Mouse (Mus musculus) erythroid progenitor cell, adult 5-6 weeks (primary cell): Measurements from ENCODE around the gene Cdc42se1. TPM values are rescaled to one million over a fixed set of nuclear protein-coding genes. Genes with fewer than 3 reads are reported as not detected.
A peak's percentile ranks its signal among the peaks of the same experiment; 100 is the strongest.

Experiments used
- ATAC-seq: replicated peaks from 2 replicates; pipeline ENCODE4 v1.8.0; 2016; ENCODE audit warnings: moderate number of reproducible peaks, mild to moderate bottlenecking, moderate TSS enrichment, inconsistent platforms; ENCODE audit not compliant: poor library complexity, low FRiP score, severe bottlenecking
- total RNA-seq, 2 experiments: library from RNA; stranded (forward) in 1 of 2; stranded (reverse) in 1 of 2; fragments of 150-400 nt in 1 of 2; fragments of 186-747, 209-891 nt in 1 of 2; gene quantifications; 2 replicates each; pipeline versions ENCODE4 v1.2.3 to v1.2.4; 2015 to 2017; ENCODE audit warnings: low replicate concordance in 2 of 2

Cdc42se1 gene
- total RNA-seq, 2 experiments from 2014 or later: 23.4 to 31.9 TPM

DNA sequence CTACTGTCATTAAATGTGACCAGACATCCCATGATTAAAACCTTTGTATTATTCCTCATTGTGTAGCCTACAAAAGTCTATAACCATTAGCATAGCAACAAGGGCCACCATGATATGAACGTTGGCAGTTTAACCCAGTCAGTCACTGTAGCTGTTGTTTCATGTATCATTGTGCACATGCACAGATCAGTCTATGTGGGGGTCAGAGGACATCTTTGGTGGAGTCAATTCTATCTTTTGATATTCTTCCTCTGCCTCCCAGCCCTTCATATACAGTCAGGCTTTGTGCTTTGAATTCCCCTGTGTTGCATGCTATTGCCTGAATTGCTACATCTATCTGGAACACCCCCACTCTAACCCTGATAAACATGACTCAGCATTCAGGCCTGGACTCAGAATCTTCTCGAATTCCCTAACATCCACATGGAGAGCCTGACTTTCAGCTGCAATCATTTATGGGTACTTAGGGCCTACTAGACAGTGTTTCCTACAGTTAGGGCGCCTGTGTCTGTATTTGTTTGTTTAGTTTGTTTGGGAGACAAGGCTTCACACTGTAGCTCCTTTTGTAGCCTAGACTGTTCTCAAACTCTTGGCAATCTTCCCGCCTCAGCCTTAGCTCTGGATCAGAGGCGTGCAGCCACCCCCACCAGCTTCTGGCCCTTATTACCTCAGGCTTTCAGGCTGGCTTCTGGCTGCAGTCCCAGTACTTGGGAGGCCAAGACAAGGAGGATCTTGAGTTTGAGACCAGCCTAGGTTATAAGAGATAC lies 18.1 kb downstream of the Cdc42se1 start:
- ATAC-seq: peak; percentile 88

DNA sequence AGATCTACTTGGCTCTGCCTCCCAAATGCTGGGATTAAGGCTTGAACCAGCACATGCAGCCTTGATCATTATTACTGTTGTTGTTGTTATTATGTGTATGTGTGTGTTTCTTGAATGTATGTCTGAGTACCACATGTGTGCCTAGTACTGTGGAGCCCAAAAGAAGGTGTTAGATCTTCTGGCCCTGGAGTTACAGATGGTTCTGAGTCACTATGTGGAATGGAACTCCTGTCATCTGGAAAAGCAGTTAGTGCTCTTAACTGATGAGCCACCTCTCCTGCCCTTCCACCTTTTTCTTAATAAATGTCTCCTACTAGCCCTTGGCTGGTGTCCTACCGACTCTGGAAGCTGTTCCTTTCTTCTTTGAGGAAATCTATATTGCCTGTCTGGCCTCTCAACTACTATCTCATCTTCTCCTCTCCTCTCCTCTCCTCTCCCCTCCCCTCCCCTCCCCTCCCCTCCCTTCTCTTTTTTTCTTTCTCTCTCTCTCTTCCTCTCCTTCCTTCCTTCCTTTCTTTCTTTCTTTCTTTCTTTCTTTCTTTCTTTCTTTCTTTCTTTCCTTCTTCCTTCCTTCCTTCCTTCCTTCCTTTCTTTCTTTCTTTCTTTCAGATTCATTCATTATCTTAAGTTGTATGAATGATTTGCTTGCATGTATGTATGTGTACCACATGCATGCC lies 19.3 kb downstream of the Cdc42se1 start:
- no peak for ATAC-seq

DNA sequence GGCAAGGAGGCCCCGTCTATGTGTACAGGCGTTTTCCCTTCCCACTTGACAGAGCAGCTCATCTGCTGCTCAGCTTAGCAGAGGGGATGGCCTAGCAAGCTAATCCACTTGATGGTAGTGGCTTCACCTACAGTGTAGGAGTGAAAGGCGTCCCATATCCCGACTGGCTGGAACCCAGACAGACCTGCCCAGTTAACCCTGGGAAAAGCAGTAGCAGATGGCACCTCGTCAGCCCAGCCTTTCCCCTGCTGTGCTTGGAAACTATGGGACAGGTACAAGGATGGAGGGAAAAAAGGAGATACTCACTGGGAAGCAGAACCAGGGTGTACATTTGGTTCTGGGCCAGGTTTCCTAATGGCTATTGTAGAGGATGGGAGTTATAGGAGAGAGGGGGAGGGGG lies 21.8 kb downstream of the Cdc42se1 start:
- no peak for ATAC-seq

DNA sequence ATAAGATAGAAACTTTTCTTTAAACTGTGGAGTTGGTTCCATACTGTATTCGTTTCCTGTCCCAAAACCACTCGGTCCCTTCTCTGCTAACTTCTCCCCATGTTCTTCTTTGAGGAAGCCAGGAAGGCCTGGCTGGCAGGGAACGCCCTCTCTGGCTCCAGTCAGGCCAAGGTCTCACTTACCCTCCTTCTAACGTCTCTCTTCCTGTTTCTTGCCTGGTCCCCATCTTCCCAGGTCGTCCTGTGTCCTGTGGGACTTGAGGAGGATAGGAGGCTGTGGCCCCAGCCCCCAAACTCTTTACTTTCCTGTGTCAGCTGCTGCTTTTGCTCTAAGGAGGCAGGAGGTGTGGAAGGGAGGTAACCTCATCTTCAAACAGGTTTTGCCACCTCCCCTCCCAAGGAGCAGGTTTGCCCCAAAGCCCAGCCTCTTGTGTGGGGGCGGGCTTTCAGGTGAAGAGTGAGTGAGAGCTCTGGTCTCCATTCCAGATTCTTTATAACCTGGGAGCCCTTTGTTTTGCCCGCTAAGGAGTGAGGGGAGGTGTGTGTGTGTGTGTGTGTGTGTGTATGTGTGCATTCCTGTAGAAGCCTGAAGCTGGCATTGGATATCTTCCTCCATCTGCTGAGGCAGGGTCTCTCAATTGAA lies 22.4 kb downstream of the Cdc42se1 start, which contains the start of gene Bnipl:
Gene Bnipl (minus strand): TSS at position 411 of the 642 bp plus-strand sequence.
- ATAC-seq: no peak

DNA sequence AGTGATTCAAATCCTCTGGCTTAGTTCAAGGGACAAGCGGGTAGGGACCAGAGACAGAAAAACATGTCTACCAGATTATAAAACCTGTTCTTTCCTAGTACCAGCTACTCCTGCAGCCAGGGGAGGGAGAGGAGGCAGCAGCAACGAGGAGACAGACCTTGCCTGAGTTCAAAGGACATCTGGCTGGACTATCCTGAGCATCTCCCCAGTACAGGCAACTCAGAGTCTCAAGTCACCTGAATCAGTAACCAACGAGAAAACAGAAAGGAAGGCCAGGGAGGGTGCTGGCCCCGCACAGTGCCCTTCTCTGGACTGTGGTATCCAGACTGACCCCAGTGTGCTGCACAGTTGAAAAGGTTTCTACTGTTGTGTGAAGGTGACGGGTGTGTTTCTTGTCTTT lies 28.4 kb downstream of the Cdc42se1 start:
- ATAC-seq: no peak

DNA sequence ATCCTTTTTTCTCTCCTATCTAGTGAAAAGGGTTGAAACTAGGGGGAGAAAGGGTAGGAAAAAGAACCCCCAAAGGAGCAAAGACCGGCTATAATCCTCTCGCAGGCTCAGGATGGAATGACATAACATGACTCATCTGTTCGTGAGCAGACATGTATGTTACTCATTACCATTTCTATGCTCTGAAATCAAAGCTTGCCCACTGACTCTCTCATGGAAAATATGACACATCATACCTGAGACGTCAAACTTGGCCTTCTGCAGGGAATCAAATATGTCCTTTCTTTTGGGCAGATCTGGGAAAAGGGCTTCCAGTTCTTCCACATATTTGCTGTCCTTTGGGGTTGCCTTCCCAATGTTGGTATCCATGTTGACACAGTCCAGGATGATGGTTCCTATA lies 33.4 kb downstream of the Cdc42se1 start:
- no peak for ATAC-seq

DNA sequence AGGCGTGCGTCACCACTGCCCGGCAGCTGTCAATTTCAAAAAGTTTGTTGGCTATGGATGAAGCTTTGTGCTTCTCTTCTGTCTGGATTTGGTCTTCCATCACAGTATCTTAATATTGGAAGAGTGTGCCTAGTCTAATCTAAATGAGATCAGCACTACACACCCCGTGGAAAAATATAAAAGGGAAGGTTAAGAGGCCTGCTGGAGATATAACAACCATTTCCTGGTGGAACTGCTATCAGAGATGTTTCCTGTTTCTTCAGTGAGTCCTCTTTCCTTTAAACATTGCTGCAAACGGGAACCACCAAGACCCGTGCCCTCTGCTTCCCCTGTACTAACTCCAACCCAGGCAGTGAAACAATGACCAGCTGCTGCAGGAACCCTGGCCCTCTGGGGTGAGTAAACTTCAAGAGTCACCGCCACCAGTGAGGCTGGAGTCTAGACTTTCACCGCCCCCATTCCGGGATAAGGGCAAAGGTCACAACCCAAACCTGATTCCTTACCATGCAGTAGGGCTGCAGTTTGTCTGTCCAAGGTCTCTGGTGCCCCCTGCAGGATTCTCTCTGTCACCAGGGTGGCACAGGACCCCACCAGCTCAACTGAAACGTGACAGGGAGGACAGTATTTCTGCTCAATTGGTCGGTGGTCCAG lies 34.7 kb downstream of the Cdc42se1 start:
- peak; percentile 89 for ATAC-seq

DNA sequence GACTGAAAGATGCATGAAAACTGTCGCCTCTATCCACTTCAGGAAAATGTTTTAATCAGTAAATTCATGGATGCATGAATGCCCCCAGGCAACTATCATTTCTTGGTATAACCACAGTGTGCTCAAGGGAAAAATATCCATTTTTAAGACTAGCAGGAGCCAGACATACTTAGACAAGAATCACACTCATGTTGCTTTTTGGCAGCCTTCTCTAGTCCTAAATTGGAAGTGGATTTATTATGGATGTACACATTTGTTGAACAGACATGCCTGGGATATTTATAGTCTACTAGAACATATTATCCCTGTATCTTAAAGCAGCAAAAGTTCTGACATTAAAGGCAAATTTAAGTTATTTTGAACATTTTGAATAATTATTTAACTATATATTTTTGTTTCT lies 36.2 kb downstream of the Cdc42se1 start:
- no peak for ATAC-seq

DNA sequence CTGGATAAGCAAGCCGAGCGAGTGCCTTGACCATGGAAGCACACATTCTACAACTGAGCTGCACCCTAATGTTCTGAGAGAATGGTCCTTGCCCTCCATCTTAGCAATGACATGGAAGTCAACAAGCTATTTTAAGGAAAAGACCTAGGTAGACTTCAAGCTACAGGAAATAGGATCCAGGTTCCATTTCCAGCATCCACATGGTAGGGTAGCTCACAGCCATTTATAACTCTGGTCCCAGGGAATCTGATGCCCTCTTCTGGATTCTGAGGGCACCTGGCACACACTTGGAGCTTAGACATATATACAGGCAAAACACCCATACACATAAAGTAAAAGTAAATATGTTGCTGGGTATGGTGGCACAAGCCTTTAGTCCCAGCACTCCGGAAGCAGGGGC lies 37.5 kb downstream of the Cdc42se1 start:
- ATAC-seq: no peak

DNA sequence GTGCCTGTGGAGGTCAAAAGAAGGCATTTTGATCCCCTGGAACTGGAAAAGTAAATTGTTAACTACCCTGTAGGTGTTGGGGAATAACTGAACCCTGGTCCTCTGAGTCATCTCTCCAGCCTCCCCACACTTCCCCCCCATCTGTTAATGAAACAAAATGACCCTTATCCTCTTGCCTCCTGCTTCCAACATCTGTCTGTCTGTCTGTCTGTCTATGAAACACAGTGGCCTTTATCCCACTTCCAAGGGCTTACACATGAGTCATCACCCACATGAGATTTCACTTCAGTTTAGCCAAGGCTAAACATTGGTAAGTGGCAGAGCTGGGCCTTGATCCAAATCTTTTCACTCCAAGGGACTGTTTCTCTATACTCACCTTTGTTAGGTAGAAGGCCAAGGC lies 39.3 kb downstream of the Cdc42se1 start:
- ATAC-seq: no peak

DNA sequence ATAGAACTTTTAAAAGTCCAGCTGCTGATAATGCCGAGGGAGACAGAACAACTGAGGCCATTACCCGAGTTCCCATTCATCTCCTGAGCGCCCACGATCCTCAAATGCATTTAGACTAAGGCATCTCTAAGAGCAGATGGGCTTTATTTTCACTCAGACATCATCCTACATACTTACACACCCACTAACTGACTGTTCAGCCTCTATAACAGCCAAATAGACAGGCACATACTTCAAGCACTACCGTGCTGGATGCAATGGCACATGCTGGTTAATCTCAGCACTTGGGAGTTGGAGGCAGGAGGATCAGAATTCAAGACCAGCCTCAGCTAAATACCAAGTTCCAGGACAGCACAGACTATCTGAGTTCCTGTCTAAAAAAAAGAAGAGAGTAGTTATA lies 41.3 kb downstream of the Cdc42se1 start:
- ATAC-seq: no peak

DNA sequence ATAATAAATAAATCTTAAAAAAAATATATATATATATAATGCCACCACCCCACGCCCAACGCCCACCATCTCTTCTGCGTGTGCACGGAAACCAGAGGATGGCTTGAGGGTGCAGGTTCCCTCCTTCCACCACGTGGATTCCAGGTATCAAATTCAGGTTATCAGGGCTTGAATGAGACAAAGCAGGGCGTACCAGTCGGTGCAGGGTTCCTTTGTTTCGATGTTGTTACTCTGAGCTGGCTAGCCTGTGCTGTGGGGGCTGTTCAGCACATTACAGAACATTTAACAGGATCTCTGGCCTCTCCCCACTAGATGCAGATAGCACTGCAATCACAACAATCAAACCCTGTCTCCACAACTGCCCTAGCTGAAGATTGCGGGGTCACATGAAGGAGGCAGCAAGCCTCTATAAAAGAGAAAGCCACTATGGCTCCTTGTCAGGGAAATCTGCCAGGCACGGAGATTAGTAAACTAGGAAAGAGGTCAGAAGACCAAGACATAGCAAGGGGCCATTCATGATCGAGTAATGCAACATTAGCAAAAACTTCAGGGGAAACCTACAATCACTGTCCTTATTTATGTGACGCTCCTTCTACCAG lies 42.3 kb downstream of the Cdc42se1 start:
- ATAC-seq: no peak

DNA sequence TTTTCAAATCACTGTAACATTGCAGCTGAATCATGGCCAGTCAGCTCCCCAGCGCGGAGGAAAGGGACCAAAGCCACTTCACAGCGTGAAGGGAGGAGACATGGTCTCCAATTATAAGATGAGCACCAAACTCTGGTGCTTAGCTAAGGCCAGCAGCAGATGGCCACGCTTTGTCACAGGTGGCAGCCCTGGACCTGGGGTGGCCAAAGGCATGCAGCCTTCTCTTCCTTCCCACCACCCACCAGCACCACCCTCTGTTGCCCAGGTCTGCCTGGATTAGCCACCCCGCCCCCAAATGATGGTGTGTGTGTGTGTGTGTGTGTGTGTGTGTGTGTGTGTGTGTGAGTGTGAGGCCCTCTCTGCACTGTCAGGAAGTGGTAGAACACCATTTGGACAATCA lies 44.9 kb downstream of the Cdc42se1 start:
- no peak for ATAC-seq

DNA sequence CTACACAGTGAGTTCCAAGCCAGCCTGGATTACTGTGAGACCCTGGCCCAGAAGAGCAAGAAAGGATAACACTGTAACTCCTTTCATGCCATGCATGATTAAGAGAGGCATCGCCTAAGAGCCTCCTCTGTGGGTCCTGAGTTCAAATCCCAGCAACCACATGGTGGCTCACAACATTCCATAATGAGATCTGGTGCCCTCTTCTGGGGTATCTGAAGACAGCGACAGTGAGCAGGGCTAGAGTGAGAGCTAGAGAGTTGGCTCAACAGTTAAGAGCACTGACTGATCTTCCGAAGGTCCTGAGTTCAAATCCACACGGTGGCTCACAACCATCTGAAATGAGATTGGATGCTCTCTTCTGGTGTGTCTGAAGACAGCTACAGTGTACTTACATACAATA lies 45.9 kb downstream of the Cdc42se1 start:
- ATAC-seq: no peak

DNA sequence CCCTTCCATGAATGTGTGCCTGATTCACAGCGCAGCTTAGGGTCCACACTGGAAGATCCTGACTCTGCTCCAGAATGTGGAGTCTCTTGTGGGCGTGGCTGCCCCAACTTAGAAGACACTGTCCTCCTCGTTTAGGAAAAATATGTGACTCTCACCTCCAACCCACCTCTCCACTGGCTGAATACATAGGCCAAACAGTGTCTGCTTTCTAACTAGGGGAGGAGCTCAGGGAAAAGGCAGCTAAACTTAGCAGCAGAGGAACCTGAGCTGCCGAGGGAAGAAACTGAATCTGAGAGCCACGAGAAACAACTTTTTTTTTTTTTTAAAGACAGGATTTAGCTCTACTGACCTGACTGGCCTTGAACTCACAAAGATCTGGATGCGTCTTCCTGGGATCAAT lies 46.6 kb downstream of the Cdc42se1 start:
- ATAC-seq: no peak

DNA sequence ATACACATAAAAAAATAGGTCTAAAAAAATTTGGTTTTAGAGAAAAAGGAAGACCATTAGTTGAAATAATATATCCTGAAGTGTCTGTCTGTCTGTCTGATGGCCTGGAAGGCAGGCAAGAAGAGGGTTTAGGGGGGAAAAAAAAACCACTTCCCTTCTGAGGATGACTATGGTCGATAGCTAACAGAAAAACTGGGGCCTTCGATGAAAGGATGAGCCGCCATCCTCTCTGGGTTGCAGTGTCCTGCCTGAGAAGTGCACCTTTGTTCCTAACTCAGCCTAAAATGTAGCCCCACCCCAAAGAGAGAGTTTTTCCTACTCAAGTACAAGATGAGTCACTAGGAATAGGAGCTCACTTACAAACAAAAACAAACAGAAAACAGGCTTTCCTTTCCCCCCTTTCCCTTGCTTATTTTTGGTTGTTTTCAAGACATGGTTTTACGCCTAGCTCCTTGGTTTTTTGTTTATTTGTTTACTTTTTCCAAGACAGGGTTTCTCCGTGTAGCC lies 47.9 kb downstream of the Cdc42se1 start:
- no peak for ATAC-seq

DNA sequence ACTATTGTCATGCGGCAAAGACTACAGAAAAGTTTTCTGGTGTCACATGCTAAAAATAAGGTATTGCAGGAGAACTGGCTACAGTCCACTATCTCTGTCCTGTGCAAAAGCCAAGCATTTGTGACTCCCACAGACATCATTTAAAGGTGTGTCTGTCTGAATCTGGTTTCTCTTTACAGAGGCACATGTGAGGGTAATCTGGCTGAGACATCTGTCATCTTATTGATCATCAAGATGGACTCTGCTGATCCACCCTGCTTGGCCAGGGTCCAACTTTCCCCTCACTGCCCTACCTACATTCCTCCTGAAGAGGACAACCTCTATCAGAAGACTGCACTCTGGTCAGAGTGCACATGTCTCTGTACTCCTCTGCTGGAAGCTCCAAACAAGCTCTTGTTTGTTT lies 48.6 kb downstream of the Cdc42se1 start:
- no peak for ATAC-seq

DNA sequence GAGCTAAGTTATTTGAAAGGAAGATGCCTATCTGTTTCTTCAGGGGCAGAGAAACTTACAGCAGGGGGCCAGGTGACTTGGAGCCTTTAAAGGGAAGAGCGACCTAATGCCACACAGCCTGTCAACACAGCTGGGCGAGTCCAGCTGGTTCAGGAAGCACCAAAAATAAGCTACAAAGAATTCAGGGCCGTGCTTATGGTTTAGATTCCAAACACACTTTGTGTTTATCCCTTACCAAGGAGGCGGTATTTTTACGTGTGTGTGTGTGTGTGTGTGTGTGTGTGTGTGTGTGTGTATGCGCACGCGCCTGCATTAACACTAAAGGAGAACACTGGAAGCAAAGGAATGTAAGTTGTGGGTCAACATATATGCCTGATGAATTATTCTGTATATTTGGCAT lies 52.2 kb downstream of the Cdc42se1 start:
- no peak for ATAC-seq

DNA sequence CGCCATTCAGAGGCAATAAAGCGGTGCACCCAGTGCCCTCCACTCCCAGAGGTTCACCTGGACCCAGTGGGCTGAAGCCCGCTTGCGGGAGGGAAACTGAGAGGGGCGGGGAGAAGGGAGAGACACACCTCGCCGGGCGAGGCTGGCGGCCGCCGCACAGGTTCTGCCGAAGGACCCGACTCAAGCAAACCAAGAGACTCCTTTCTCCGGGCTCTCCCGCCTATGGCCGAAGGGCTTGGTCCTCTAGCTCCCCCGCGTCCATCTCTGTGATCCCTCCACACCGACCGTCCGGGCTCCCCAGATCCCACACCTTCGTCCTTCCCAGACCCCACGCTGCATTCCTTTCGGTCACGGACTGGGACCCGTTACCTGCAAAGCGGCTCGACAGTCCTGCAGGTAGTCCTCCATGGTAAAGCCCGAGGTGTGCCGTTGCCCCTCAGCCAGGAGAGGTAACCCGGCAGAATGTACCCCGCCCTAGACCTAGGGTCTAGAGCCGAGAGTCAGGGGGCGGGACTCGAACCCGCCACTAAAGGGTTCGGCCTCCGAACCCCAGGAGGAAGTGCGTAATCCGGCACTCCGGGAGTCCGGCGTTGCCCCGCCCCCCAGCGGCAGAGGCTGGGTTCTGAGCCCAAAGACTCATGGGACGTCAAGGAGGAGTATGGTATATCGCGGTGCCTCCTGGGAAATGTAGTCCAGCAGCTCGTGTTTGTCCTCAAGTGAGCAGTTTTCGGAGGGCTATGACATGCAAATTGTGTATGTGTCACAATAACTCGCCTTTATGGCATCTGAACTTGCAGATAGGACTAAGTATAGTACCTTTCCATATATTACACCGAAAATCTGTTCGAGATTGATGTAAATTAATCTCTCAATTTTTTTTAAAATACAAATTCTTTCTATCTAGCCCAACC lies 52.9 kb downstream of the Cdc42se1 start, which contains the start of the genes Mindy1 and Prune1:
Gene Mindy1 (plus strand): TSS at position 130 of the 911 bp plus-strand sequence.
Gene Prune1 (minus strand): TSS at position 861 of the 911 bp plus-strand sequence.
- ATAC-seq: peak; percentile 78
